Mouse (Mus musculus): ENCODE results near the gene 2210407C18Rik.

The 2210407C18Rik gene

GRCm38 (mm10) chr11:58597837-58598236, 18.0 kb downstream of the 2210407C18Rik start:
- no peak for DNase-seq

DNA sequence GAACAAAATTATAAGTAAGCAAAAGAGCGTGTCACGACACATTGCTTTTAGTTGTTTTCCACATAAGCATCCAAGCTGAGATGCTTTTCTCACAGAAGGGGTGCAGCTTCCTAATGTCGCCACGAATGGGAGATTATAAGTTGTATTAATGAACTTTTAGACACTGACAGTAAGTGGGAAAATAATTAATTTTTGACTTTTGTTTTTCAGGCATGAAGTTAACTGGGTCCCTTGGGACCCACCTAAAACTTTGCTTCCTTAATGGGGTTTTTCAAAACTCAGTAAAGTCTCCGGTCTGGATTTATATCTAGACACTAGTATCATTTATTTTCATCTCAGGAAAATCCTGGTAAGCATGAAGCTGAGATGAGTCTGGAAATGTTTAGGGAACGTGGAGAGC, 21.1 kb downstream of the 2210407C18Rik start, which contains the start of gene Olfr324:
Gene Olfr324, plus strand, starts transcription at position 301 of the 400 bp plus-strand sequence.
- no peak for DNase-seq

DNA sequence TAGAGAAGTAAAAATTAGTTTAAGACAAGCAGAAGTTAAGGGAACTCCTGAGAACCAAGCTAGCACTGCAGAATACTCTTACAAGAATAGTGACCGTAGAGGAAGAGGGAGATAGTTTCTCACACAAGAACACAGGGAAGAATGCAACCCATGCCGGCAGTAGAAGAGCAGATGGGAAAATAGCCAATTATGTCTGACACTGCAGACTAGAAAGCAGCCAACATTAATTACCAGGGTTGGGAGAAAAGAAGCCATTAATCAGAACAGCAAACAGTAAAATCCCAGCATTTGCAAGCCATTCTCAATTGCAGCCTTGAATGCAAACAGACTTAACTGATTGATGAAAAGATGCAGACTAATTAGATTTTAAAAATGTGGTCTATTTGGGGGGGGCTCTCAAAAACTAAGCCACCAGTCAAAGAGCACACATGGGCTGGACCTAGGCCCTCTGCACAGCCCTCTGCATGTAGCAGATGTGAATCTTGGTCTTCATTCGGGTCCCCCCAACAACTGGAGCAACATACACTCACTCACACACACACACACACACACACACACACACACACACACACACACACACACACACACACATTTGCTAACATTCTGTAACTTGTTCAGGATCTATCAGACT, 27.1 kb downstream of the 2210407C18Rik start:
- DNase-seq, result no peak

DNA sequence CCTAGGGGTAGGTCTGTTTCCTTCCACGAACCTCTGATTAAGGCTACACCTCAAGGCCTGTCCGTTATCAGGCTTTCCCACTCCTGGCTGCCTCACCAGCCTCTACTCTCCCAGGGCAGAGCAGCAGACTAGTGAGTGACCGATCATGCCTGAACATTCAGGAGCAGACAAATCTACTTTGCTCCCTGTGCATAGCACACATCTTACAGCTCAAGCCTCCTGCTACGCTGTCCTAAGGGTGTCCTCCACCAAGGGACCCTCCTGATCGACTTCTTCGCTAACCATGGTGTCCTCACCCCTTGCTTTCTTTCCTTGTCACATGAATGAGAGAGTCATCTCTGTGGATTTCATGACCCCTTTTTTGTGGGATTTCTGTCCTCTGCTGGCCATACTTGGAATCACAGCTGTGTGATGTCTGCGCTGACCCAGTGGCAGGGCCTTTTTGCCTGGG, 28.0 kb downstream of the 2210407C18Rik start:
- peak; percentile 65 to 77 for DNase-seq

GRCm38 (mm10) chr11:58578636-58579035, 37.2 kb downstream of the 2210407C18Rik start:
- DNase-seq, result peak; percentile 6 to 21

GRCm38 (mm10) chr11:58577430-58577829, 38.4 kb downstream of the 2210407C18Rik start, which contains the start of gene Olfr325:
Olfr325 (plus strand) TSS chr11:58577730.
- DNase-seq, result no peak

GRCm38 (mm10) chr11:58570405-58570804, 45.5 kb downstream of the 2210407C18Rik start, which contains the start of gene Olfr224:
Olfr224 (minus strand) TSS chr11:58570553.
- DNase-seq, result no peak

All from cerebellum, postnatal 14 days (tissue).